Mouse (Mus musculus) ovary, adult 18-20 months (tissue): Measurements from ENCODE around the gene Cacna2d1.

Experiments
- DNase-seq: peaks from one replicate; pipeline ENCODE4 v3.0.0; 2022; ENCODE audit warnings: low spot score, mixed read lengths

Gene Cacna2d1

GRCm38 (mm10) chr5:15934376-15935233 is at the start of gene Cacna2d1:
Gene Cacna2d1, plus strand, starts transcription at chr5:15934691.
- peak; percentile 74 for DNase-seq

GRCm38 (mm10) chr5:15895098-15895497 is 39.4 kb upstream of the Cacna2d1 start:
- no peak for DNase-seq

DNA sequence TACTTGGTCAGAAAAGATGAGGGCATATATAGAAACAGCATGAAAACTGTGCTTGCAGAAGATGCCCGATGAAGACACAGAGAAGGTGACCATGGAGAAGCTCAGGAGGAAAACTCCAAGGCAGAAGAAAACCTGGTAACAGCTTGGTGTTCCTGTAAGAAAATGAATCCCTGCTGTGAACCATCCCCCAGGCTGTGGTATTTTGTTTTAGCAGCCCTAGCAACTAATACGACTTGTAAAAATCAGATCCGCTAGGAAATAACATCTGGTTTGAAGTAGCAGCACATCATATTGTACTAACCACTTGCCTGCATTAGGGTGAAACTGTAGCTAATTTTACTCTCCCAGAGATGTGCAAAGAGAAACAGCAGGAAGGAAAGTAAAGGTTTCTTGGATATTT is 37.8 kb upstream of the Cacna2d1 start:
- no peak for DNase-seq

- no peak for DNase-seq
Observed at GRCm38 (mm10) chr5:15906446-15906845, 28.0 kb upstream of the Cacna2d1 start.

GRCm38 (mm10) chr5:15914931-15915330 is 19.6 kb upstream of the Cacna2d1 start:
- DNase-seq, result no peak

- DNase-seq, result no peak
Observed at GRCm38 (mm10) chr5:15928506-15928905, 6.0 kb upstream of the Cacna2d1 start.

GRCm38 (mm10) chr5:15933017-15933416 is 1.5 kb upstream of the Cacna2d1 start:
- DNase-seq, result no peak

DNA sequence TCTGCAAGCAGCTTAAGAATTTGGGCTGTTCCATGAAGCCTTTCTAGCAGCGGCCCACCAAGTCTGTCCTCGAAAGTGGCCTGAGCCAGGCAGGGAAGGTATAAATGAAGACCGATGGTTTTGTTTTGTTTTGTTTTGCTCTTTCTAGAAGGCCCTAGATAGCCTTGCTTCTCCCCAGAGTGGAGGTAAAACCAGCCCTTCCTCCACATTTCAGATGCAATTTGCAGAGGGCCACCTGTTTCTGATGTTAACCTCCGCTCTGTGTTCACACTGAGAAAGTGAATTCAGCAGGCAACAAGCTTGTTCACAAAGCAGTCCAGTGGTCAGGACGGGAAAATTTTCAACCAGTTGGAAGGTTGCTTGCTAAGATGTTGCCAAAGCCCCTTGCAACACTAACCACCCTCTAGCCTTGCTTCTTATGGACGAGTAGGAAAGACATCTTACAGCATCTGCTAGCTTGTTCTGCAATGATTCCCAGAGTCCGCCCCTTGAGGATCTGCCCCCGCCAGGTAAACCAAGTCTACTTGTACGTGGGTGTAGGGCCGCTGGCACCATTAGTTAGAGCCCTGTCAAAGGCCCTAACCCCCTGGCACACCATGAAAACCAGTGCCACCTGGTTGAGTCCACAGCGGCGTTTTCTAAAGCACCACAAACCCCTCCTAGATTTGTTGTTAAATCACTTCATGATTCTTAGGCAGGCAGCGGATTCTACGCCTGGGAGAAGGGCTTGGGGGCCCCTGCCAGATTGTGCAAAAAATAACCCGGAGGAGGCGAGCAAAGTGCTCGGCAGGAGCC is 713 bp upstream of the Cacna2d1 start:
- peak; percentile 1 for DNase-seq

DNA sequence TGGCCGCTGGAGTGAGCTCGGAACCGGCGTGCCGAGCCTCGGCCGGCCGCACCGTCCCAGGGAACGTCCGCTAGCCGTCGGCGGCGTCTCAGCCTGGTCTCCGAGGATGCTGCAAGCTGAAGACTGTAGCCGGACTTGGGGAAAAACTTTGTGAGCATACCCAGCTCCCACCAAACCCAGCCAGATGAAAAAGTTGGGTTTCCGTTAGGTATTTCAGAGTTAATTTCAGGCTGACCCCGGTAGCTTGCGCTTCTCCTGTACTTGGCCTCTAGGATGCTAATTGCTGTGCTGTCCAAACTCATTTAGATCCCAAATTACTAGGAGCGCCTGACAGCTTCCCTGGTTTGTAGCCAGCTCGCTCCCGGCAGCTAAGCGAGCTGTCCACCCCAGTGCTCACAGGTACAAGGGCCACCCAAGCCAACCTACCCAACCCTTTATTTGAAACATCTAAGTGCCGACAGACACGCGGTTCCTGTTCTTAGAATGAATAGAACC is 790 bp downstream of the Cacna2d1 start:
- DNase-seq, result no peak

- DNase-seq, result no peak
Observed at GRCm38 (mm10) chr5:15935831-15936710, 1.6 kb downstream of the Cacna2d1 start.

DNA sequence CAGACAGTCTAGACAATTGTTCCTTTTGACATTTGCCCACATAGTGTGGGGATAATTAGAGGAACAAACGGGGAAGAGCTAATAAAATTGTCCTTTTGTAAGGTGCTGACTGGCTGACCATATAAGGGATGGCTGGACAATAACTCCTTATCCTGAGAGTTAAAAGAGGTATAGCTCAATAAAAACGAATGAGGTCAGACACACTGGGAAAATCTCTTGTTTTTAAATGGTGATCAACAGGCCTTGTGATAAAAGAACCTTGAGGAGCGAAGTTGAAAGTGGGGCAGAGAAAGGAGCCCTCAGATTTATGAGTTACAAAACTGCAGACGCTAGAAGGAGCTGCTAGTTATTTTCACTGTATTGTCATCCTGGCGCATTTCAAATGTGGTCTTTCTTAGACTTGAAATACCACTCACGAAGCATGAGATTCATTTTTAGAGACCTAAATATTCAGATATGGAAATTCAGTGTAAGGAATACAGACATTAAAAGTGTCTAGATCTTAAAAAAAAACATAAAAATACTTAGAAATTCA is 6.8 kb downstream of the Cacna2d1 start:
- DNase-seq, result no peak

GRCm38 (mm10) chr5:15942051-15942450 is 7.6 kb downstream of the Cacna2d1 start:
- DNase-seq, result no peak

GRCm38 (mm10) chr5:15948290-15949037 is 14.0 kb downstream of the Cacna2d1 start:
- DNase-seq, result no peak

DNA sequence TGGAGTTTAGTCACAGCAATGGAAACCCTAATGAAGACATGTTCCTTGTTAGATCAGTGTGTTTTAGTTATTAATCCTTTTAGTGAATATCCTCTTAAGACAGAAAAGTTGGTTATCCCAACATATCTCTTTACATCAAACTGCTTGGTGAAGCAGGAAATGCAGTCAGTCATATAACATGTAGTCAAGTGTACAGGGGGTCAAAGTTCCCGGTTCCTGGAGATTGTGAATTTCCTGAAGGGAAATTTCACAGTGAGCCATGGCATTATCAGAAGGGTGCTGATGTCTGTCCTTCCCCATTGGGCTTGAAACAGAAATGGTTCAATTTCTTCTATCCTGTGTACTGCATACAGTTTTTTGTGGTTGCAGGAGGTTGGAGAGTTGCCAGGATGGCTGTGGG is 25.3 kb downstream of the Cacna2d1 start:
- no peak for DNase-seq

DNA sequence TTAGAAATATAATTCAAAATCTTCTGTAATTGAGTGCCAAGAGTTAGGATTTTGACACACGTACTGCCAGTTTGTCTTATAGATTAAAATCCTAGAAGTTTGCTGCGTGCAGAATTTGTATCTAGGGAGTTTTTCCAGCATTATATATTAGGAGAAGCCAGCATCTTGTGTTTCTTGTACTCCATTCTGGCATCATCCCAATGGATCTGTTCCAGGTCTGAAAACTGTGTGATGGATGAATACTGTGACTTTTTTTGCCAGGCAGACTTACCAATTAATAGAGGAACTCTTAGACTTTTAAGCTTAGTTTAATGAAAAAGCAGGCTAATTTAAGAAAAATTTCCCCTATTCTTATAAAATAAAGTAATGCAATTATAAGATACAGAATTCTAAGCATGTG is 27.4 kb downstream of the Cacna2d1 start:
- no peak for DNase-seq

DNA sequence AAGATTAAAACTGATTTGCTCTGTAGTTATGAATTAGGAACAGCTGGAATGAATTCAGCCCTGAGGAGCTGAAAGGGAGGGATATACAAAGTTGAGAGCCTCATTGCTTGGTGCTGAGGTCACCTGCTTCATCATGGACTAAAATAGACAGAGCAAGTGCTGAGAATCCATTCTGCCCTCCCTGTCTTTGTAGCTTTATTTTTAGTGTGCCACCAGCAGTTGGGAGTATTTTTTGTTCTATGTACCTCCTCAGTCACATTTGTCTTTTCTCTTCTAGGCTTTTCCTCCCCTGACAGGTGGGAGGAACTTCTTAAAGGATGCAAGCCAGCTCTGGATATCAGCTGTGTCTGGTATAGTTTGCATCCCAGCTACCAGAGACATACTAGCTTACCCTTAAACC is 32.4 kb downstream of the Cacna2d1 start:
- DNase-seq, result no peak

GRCm38 (mm10) chr5:15971821-15972220 is 37.3 kb downstream of the Cacna2d1 start:
- no peak for DNase-seq

GRCm38 (mm10) chr5:15972351-15972750 is 37.9 kb downstream of the Cacna2d1 start:
- DNase-seq, result no peak

GRCm38 (mm10) chr5:15974652-15975051 is 40.2 kb downstream of the Cacna2d1 start:
- DNase-seq, result no peak

GRCm38 (mm10) chr5:15979225-15979624 is 44.7 kb downstream of the Cacna2d1 start:
- DNase-seq, result no peak

GRCm38 (mm10) chr5:15982573-15982972 is 48.1 kb downstream of the Cacna2d1 start:
- no peak for DNase-seq
